Mouse (Mus musculus): Measurements from ENCODE around the gene Zbtb7a.

- peak; percentile 100 for TF ChIP-seq POLR2A (IDR thresholded peaks at IDR 0.05; ENCODE audit: borderline replicate concordance, extremely low read depth, low read depth, low read length)
- no peak for TF ChIP-seq CTCF (IDR thresholded peaks at IDR 0.05; ENCODE audit: insufficient read depth, low read length)
These were observed 29.4 kb upstream of the Zbtb7a start, which contains the start of gene Map2k2 for GRCm38 (mm10) chr10:81105565-81106112.
